Mouse (Mus musculus): ENCODE data around the gene Dennd1b.

DNA sequence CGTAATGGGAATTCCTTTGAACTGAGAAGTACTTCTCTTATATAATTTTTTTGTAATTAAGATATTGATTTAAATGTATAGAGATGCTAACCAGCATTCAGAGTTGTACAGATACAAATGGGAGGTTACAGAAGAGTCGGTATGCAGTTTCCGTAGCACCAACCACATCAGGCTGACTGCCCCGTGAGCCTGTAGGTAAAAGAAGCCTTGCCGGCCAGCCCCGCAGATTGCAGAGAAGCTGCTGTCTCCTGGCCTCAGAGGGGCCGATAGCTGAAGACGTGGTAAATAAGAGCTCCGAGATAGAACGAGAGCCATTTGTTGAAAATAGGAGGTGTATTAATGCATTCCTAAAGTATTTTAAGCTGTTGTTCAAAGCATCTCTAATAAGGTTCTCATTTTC, 128.9 kb downstream of the Dennd1b start:
- TF ChIP-seq CTCF (IDR thresholded peaks at IDR 0.05; ENCODE audit: low read depth, low read length) = no peak
- no peak for TF ChIP-seq POLR2A (IDR thresholded peaks at IDR 0.05; ENCODE audit: insufficient read depth, low read length)
- no peak for TF ChIP-seq EP300 (IDR thresholded peaks at IDR 0.05; ENCODE audit: insufficient read depth, low read depth, low read length)
